Mouse (Mus musculus) MEL-GATA-1-ER (cell line): ENCODE measurements around the gene Slc4a4.

Source experiments
- DNase-seq: peaks from one replicate; pipeline ENCODE4 v3.0.0-alpha.2; 2012; ENCODE audit warnings: low read depth; ENCODE audit errors: extremely low read depth

Slc4a4 gene

GRCm38 (mm10) chr5:88999793-89000192, 113.2 kb downstream of the Slc4a4 start:
- no peak for DNase-seq

GRCm38 (mm10) chr5:89000598-89000997, 114.0 kb downstream of the Slc4a4 start:
- DNase-seq, result no peak

GRCm38 (mm10) chr5:89010116-89010515, 123.5 kb downstream of the Slc4a4 start:
- no peak for DNase-seq

- DNase-seq, result no peak
These were observed 125.8 kb downstream of the Slc4a4 start for GRCm38 (mm10) chr5:89012456-89012855.

GRCm38 (mm10) chr5:89014782-89015181, 128.2 kb downstream of the Slc4a4 start:
- no peak for DNase-seq

GRCm38 (mm10) chr5:89015878-89016277, 129.3 kb downstream of the Slc4a4 start:
- DNase-seq, result no peak

GRCm38 (mm10) chr5:89018537-89018936, 131.9 kb downstream of the Slc4a4 start:
- no peak for DNase-seq

- DNase-seq, result no peak
These were observed 137.8 kb downstream of the Slc4a4 start for GRCm38 (mm10) chr5:89024413-89024812.

GRCm38 (mm10) chr5:89027518-89028085, 141.0 kb downstream of the Slc4a4 start:
- DNase-seq, result no peak

GRCm38 (mm10) chr5:89032647-89033046, 146.0 kb downstream of the Slc4a4 start:
- no peak for DNase-seq

- no peak for DNase-seq
These were observed 146.6 kb downstream of the Slc4a4 start for GRCm38 (mm10) chr5:89033256-89033655.

GRCm38 (mm10) chr5:89036147-89036546, 149.5 kb downstream of the Slc4a4 start:
- DNase-seq, result no peak

- DNase-seq, result no peak
These were observed 154.2 kb downstream of the Slc4a4 start for GRCm38 (mm10) chr5:89040814-89041213.

GRCm38 (mm10) chr5:89043846-89044245, 157.2 kb downstream of the Slc4a4 start:
- no peak for DNase-seq

- no peak for DNase-seq
These were observed 158.2 kb downstream of the Slc4a4 start for GRCm38 (mm10) chr5:89044801-89045200.

GRCm38 (mm10) chr5:89051577-89051976, 165.0 kb downstream of the Slc4a4 start:
- DNase-seq, result no peak

GRCm38 (mm10) chr5:89052230-89052629, 165.6 kb downstream of the Slc4a4 start:
- DNase-seq, result no peak

GRCm38 (mm10) chr5:89055656-89056055, 169.0 kb downstream of the Slc4a4 start:
- no peak for DNase-seq

GRCm38 (mm10) chr5:89056370-89056769, 169.8 kb downstream of the Slc4a4 start:
- DNase-seq, result no peak

- no peak for DNase-seq
These were observed 174.5 kb downstream of the Slc4a4 start for GRCm38 (mm10) chr5:89061097-89061496.

- no peak for DNase-seq
These were observed 175.7 kb downstream of the Slc4a4 start for GRCm38 (mm10) chr5:89062286-89062685.

GRCm38 (mm10) chr5:89067111-89067510, 180.5 kb downstream of the Slc4a4 start:
- no peak for DNase-seq

- no peak for DNase-seq
These were observed 181.5 kb downstream of the Slc4a4 start for GRCm38 (mm10) chr5:89068072-89068471.

GRCm38 (mm10) chr5:89070051-89070450, 183.4 kb downstream of the Slc4a4 start:
- DNase-seq, result no peak
